Mouse (Mus musculus) lung, adult 2 months (tissue): ENCODE data around the gene Gskip.

Source experiments
- CTCF ChIP-seq: fragments of 200-500 bp; IDR thresholded peaks from 2 replicates; pipeline ENCODE4 v1.5.1; 2011; ENCODE audit warnings: mild to moderate bottlenecking, low read length, control low read depth; ENCODE audit not compliant: insufficient read depth
- POLR2A ChIP-seq: fragments of 200-500 bp; IDR thresholded peaks from 2 replicates; pipeline ENCODE4 v1.6.1; 2011; ENCODE audit warnings: low read depth, mild to moderate bottlenecking, control low read depth, low read length, borderline replicate concordance; ENCODE audit errors: extremely low read depth

DNA sequence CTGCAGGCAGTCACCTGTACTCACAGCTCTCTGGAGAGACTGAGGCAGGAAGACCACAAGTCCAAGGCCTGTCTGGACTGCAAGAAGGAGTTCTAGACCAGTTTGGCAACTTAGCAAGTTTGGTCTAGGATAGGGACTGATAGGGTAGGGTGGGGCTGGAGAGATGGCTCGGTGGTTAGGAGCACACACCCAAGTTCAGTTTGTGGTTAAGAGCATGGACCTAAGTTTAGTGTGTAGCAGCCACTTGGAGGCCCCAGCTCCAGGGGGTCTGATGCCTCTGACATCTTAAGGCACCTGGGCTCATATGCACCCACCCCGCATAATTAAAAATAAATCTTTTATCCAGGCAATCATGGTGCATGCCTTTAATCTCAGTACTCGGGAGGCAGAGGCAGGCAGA is 42.6 kb downstream of the Gskip start:
- TF ChIP-seq POLR2A, result no peak
- TF ChIP-seq CTCF, result no peak
